Mouse (Mus musculus) heart, adult 9 months (tissue): ENCODE measurements around the gene Fam129a.
A peak's percentile ranks its signal among the peaks of the same experiment; 100 is the strongest.

ENCODE experiments used
- DNase-seq, 2 experiments: peaks; one replicate each; pipeline ENCODE4 v3.0.0; 2022; ENCODE audit warnings: low spot score in 2 of 2

Gene Fam129a

GRCm38 (mm10) chr1:151583457-151584181, 12.6 kb downstream of the Fam129a start:
- DNase-seq, result no peak

- no peak for DNase-seq
These were observed 13.1 kb downstream of the Fam129a start for GRCm38 (mm10) chr1:151584182-151584471.

GRCm38 (mm10) chr1:151584565-151585216, 13.7 kb downstream of the Fam129a start:
- no peak for DNase-seq

GRCm38 (mm10) chr1:151585647-151586046, 14.7 kb downstream of the Fam129a start:
- no peak for DNase-seq

GRCm38 (mm10) chr1:151592085-151593017, 21.4 kb downstream of the Fam129a start:
- no peak for DNase-seq

GRCm38 (mm10) chr1:151594906-151595305, 23.9 kb downstream of the Fam129a start:
- DNase-seq, result no peak

GRCm38 (mm10) chr1:151595600-151596299, 24.8 kb downstream of the Fam129a start:
- no peak for DNase-seq

- DNase-seq, result peak; percentile 58 to 69
These were observed 25.6 kb downstream of the Fam129a start for GRCm38 (mm10) chr1:151596562-151596961.

GRCm38 (mm10) chr1:151597677-151598297, 26.8 kb downstream of the Fam129a start:
- peak in 1 of 2 experiments; percentile 45 for DNase-seq

GRCm38 (mm10) chr1:151598876-151599275, 27.9 kb downstream of the Fam129a start:
- no peak for DNase-seq

GRCm38 (mm10) chr1:151604328-151604727, 33.3 kb downstream of the Fam129a start:
- no peak for DNase-seq

- DNase-seq, result peak; percentile 76 to 77
These were observed 37.0 kb downstream of the Fam129a start for GRCm38 (mm10) chr1:151607957-151608356.

GRCm38 (mm10) chr1:151610621-151611020, 39.6 kb downstream of the Fam129a start:
- DNase-seq, result no peak

- DNase-seq, result no peak
These were observed 43.4 kb downstream of the Fam129a start for GRCm38 (mm10) chr1:151614320-151614935.

- DNase-seq, result no peak
These were observed 44.6 kb downstream of the Fam129a start for GRCm38 (mm10) chr1:151615625-151616024.

- no peak for DNase-seq
These were observed 45.7 kb downstream of the Fam129a start for GRCm38 (mm10) chr1:151616555-151617205.

GRCm38 (mm10) chr1:151618251-151618650, 47.3 kb downstream of the Fam129a start:
- DNase-seq, result no peak

- no peak for DNase-seq
These were observed 48.3 kb downstream of the Fam129a start for GRCm38 (mm10) chr1:151619281-151619711.

- DNase-seq, result peak in 1 of 2 experiments; percentile 46
These were observed 49.7 kb downstream of the Fam129a start for GRCm38 (mm10) chr1:151620730-151621129.
